Mouse (Mus musculus) CH12.LX (cell line): ENCODE measurements around the gene Aox1.
A peak's percentile ranks its signal among the peaks of the same experiment; 100 is the strongest.

Experiments used
- BHLHE40 ChIP-seq: IDR thresholded peaks from 2 replicates; pipeline ENCODE4 v1.6.1; 2011; ENCODE audit warnings: mild to moderate bottlenecking, low read depth, low read length, improper control_type of control experiment
- CTCF ChIP-seq, 2 experiments: IDR thresholded peaks in 1 of 2; conservative IDR thresholded peaks in 1 of 2; 2 replicates each; pipeline ENCODE4 v1.5.1; 2011 to 2012; ENCODE audit warnings: low read depth in 2 of 2, low read length in 2 of 2, improper control_type of control experiment in 1 of 2, inconsistent platforms in 1 of 2, mild to moderate bottlenecking in 1 of 2, moderate library complexity in 1 of 2
- EP300 ChIP-seq: IDR thresholded peaks from 2 replicates; pipeline ENCODE4 v1.6.1; 2011; ENCODE audit warnings: low read length, improper control_type of control experiment
- ETS1 ChIP-seq: conservative IDR thresholded peaks from 2 replicates; pipeline ENCODE4 v1.6.1; 2012; ENCODE audit warnings: low read depth, mild to moderate bottlenecking, inconsistent platforms, low read length, improper control_type of control experiment, moderate library complexity
- JUND ChIP-seq: conservative IDR thresholded peaks from 2 replicates; pipeline ENCODE4 v1.6.1; 2011; ENCODE audit warnings: low read depth, low read length, improper control_type of control experiment
- MAX ChIP-seq: IDR thresholded peaks from 2 replicates; pipeline ENCODE4 v1.6.1; 2011; ENCODE audit warnings: low read length, improper control_type of control experiment
- MAZ ChIP-seq: IDR thresholded peaks from 2 replicates; pipeline ENCODE4 v1.6.1; 2012; ENCODE audit warnings: low read depth, mild to moderate bottlenecking, inconsistent platforms, low read length, improper control_type of control experiment, moderate library complexity
- NELFE ChIP-seq: IDR thresholded peaks from 2 replicates; pipeline ENCODE4 v1.6.1; 2011; ENCODE audit warnings: low read depth, low read length, improper control_type of control experiment
- NRF1 ChIP-seq: IDR thresholded peaks from 2 replicates; pipeline ENCODE4 v1.6.1; 2014; ENCODE audit warnings: low read depth, mild to moderate bottlenecking, inconsistent platforms, low read length, improper control_type of control experiment, moderate library complexity
- POLR2A ChIP-seq: IDR thresholded peaks from 2 replicates; pipeline ENCODE4 v1.6.1; 2011; ENCODE audit warnings: low read depth, mild to moderate bottlenecking, improper control_type of control experiment, low read length
- RAD21 ChIP-seq: IDR thresholded peaks from 2 replicates; pipeline ENCODE4 v1.6.1; 2011; ENCODE audit warnings: low read depth, mild to moderate bottlenecking, low read length, improper control_type of control experiment, moderate library complexity
- USF1 ChIP-seq: IDR thresholded peaks from 2 replicates; pipeline ENCODE4 v1.6.1; 2014; ENCODE audit warnings: low read depth, mild to moderate bottlenecking, inconsistent platforms, low read length, improper control_type of control experiment
- ZNF384 ChIP-seq: IDR thresholded peaks from 2 replicates; pipeline ENCODE4 v1.6.1; 2012; ENCODE audit warnings: low read depth, low read length, improper control_type of control experiment, inconsistent platforms

- 0 out of 2 replicates have a peak, but pooled peaks have one; percentile 18 for TF ChIP-seq EP300
- no peak for TF ChIP-seq NRF1
- TF ChIP-seq JUND, result no peak
- peak; percentile 85 for TF ChIP-seq ZNF384
- TF ChIP-seq CTCF (conservative IDR thresholded peaks at IDR 0.05 in 1 of 2, IDR thresholded peaks at IDR 0.05 in 1 of 2; ENCODE audit: low read depth in 2 of 2, low read length in 2 of 2), result no peak
- TF ChIP-seq MAX, result no peak
- no peak for TF ChIP-seq ETS1
- no peak for TF ChIP-seq BHLHE40
- TF ChIP-seq MAZ, result no peak
- TF ChIP-seq POLR2A, result no peak
- TF ChIP-seq RAD21, result no peak
- no peak for TF ChIP-seq USF1
- TF ChIP-seq NELFE, result no peak
Observed at GRCm38 (mm10) chr1:58102494-58102893, 72.8 kb downstream of the Aox1 start.
